Mouse (Mus musculus): ENCODE measurements around the gene Thbs2. TPM values are rescaled to one million over a fixed set of nuclear protein-coding genes. Genes with fewer than 3 reads are reported as not detected.

Thbs2 gene
- 3.1 and 3.8 TPM in 2 replicates for polyA plus RNA-seq (2014; fragmentation: Nextera tagmentation; extraction: Ambion mirVana)

- peak; percentile 75 for ATAC-seq (ENCODE audit: insufficient read depth, low FRiP score, low TSS enrichment)
- Histone ChIP-seq H3K27me3 (ENCODE audit: control insufficient read depth, insufficient read depth, low read length) (no peaks in the 10 kb centered on the region), H3K4me1 (ENCODE audit: control insufficient read depth, insufficient read depth, low read length) (no peaks in the 10 kb centered on the region; the same call in 1 of the 2 replicates), H3K4me2 (ENCODE audit: low read depth) (peak within 1 kb of the TSS; percentile 42), H3K36me3 (ENCODE audit: control insufficient read depth, insufficient read depth, low read length) (no peaks in the 10 kb centered on the region), H3K9ac (ENCODE audit: low read length) (no peak within 1 kb of the TSS), H3K9me3 (ENCODE audit: control insufficient read depth, low read length) (no peaks in the 10 kb centered on the region), H3K4me3 (ENCODE audit: low read depth, low read length) (0 out of 2 replicates have a peak within 1 kb of the TSS, but pooled peaks have one; percentile 14), H3K27ac (ENCODE audit: low read depth, low read length) (no peak within 1 kb of the TSS)
- 2% methylated on average over 14 of the region's 14 CpGs for WGBS
- DNase-seq (ENCODE audit: low spot score), result peak; percentile 38
Measured at GRCm38 (mm10) chr17:14693994-14694374, at the start of gene Thbs2. Gene Thbs2 (minus strand): TSS chr17:14694235.

GRCm38 (mm10) chr17:14735493-14736004 lies 41.5 kb upstream of the Thbs2 start:
- WGBS, result 80% methylated on average over 6 of the region's 6 CpGs
- no peaks in the 10 kb centered on the region for H3K27me3 ChIP-seq (ENCODE audit: control insufficient read depth, insufficient read depth, low read length)
- DNase-seq (ENCODE audit: low spot score) (no peak), ATAC-seq (ENCODE audit: insufficient read depth, low FRiP score, low TSS enrichment) (no peak)
- H3K4me1 ChIP-seq (ENCODE audit: control insufficient read depth, insufficient read depth, low read length), result no peaks in the 10 kb centered on the region
- no peak overlapping the region for H3K9ac ChIP-seq (ENCODE audit: low read length)
- no peaks in the 10 kb centered on the region for H3K36me3 ChIP-seq (ENCODE audit: control insufficient read depth, insufficient read depth, low read length)
- no peak overlapping the region for H3K4me3 ChIP-seq (ENCODE audit: low read depth, low read length)
- no peaks in the 10 kb centered on the region for H3K9me3 ChIP-seq (ENCODE audit: control insufficient read depth, low read length)
- H3K4me2 ChIP-seq (ENCODE audit: low read depth), result no peak overlapping the region
- no peak overlapping the region for H3K27ac ChIP-seq (ENCODE audit: low read depth, low read length)

GRCm38 (mm10) chr17:14734380-14734779 lies 40.3 kb upstream of the Thbs2 start:
- H3K27ac ChIP-seq (ENCODE audit: low read depth, low read length), result no peak overlapping the region
- DNase-seq (ENCODE audit: low spot score) (no peak), ATAC-seq (ENCODE audit: insufficient read depth, low FRiP score, low TSS enrichment) (no peak)
- no peaks in the 10 kb centered on the region for H3K4me1 ChIP-seq (ENCODE audit: control insufficient read depth, insufficient read depth, low read length)
- H3K27me3 ChIP-seq (ENCODE audit: control insufficient read depth, insufficient read depth, low read length), result no peaks in the 10 kb centered on the region
- H3K36me3 ChIP-seq (ENCODE audit: control insufficient read depth, insufficient read depth, low read length), result no peaks in the 10 kb centered on the region
- 86% methylated on average over 4 of the region's 4 CpGs for WGBS
- no peak overlapping the region for H3K4me3 ChIP-seq (ENCODE audit: low read depth, low read length)
- H3K9ac ChIP-seq (ENCODE audit: low read length), result no peak overlapping the region
- H3K4me2 ChIP-seq (ENCODE audit: low read depth), result no peak overlapping the region
- no peaks in the 10 kb centered on the region for H3K9me3 ChIP-seq (ENCODE audit: control insufficient read depth, low read length)

- Histone ChIP-seq H3K27me3 (ENCODE audit: control insufficient read depth, insufficient read depth, low read length) (no peaks in the 10 kb centered on the region), H3K4me2 (ENCODE audit: low read depth) (no peak overlapping the region), H3K9me3 (ENCODE audit: control insufficient read depth, low read length) (no peaks in the 10 kb centered on the region), H3K9ac (ENCODE audit: low read length) (no peak overlapping the region), H3K4me3 (ENCODE audit: low read depth, low read length) (no peak overlapping the region), H3K27ac (ENCODE audit: low read depth, low read length) (no peak overlapping the region), H3K36me3 (ENCODE audit: control insufficient read depth, insufficient read depth, low read length) (no peaks in the 10 kb centered on the region), H3K4me1 (ENCODE audit: control insufficient read depth, insufficient read depth, low read length) (no peaks in the 10 kb centered on the region)
- no peak for DNase-seq (ENCODE audit: low spot score)
- 82% methylated on average over 10 of the region's 10 CpGs for WGBS
- no peak for ATAC-seq (ENCODE audit: insufficient read depth, low FRiP score, low TSS enrichment)
Measured at GRCm38 (mm10) chr17:14733941-14734340, 39.9 kb upstream of the Thbs2 start.

- Histone ChIP-seq H3K9ac (ENCODE audit: low read length) (no peak overlapping the region), H3K27me3 (ENCODE audit: control insufficient read depth, insufficient read depth, low read length) (no peaks in the 10 kb centered on the region), H3K4me3 (ENCODE audit: low read depth, low read length) (no peak overlapping the region), H3K9me3 (ENCODE audit: control insufficient read depth, low read length) (no peaks in the 10 kb centered on the region), H3K4me2 (ENCODE audit: low read depth) (no peak overlapping the region), H3K27ac (ENCODE audit: low read depth, low read length) (no peak overlapping the region), H3K4me1 (ENCODE audit: control insufficient read depth, insufficient read depth, low read length) (no peaks in the 10 kb centered on the region), H3K36me3 (ENCODE audit: control insufficient read depth, insufficient read depth, low read length) (no peaks in the 10 kb centered on the region)
- no peak for DNase-seq (ENCODE audit: low spot score)
- no peak for ATAC-seq (ENCODE audit: insufficient read depth, low FRiP score, low TSS enrichment)
- WGBS, result 94% methylated on average over 1 of the region's 1 CpGs
Measured at GRCm38 (mm10) chr17:14733027-14733426, 39.0 kb upstream of the Thbs2 start.

- ATAC-seq (ENCODE audit: insufficient read depth, low FRiP score, low TSS enrichment) (no peak), DNase-seq (ENCODE audit: low spot score) (no peak)
- Histone ChIP-seq H3K4me3 (ENCODE audit: low read depth, low read length) (no peak overlapping the region), H3K4me2 (ENCODE audit: low read depth) (no peak overlapping the region), H3K27ac (ENCODE audit: low read depth, low read length) (no peak overlapping the region), H3K4me1 (ENCODE audit: control insufficient read depth, insufficient read depth, low read length) (peaks cover 3% of the 10 kb centered on the region; the same call in 1 of the 2 replicates), H3K9ac (ENCODE audit: low read length) (no peak overlapping the region), H3K9me3 (ENCODE audit: control insufficient read depth, low read length) (no peaks in the 10 kb centered on the region), H3K36me3 (ENCODE audit: control insufficient read depth, insufficient read depth, low read length) (no peaks in the 10 kb centered on the region), H3K27me3 (ENCODE audit: control insufficient read depth, insufficient read depth, low read length) (no peaks in the 10 kb centered on the region)
- 83% methylated on average over 5 of the region's 5 CpGs for WGBS
Measured at GRCm38 (mm10) chr17:14730629-14731028, 36.6 kb upstream of the Thbs2 start.

- peaks cover 3% of the 10 kb centered on the region; the same call in 1 of the 2 replicates for H3K4me1 ChIP-seq (ENCODE audit: control insufficient read depth, insufficient read depth, low read length)
- DNase-seq (ENCODE audit: low spot score) (peak; percentile 29), ATAC-seq (ENCODE audit: insufficient read depth, low FRiP score, low TSS enrichment) (no peak)
- no peak overlapping the region for H3K4me2 ChIP-seq (ENCODE audit: low read depth)
- no peaks in the 10 kb centered on the region for H3K27me3 ChIP-seq (ENCODE audit: control insufficient read depth, insufficient read depth, low read length)
- no peaks in the 10 kb centered on the region for H3K9me3 ChIP-seq (ENCODE audit: control insufficient read depth, low read length)
- H3K4me3 ChIP-seq (ENCODE audit: low read depth, low read length), result no peak overlapping the region
- H3K27ac ChIP-seq (ENCODE audit: low read depth, low read length), result no peak overlapping the region
- H3K36me3 ChIP-seq (ENCODE audit: control insufficient read depth, insufficient read depth, low read length), result no peaks in the 10 kb centered on the region
- no peak overlapping the region for H3K9ac ChIP-seq (ENCODE audit: low read length)
- WGBS, result 23% methylated on average over 3 of the region's 3 CpGs
Measured at GRCm38 (mm10) chr17:14727481-14727880, 33.4 kb upstream of the Thbs2 start.

GRCm38 (mm10) chr17:14724786-14725185 lies 30.8 kb upstream of the Thbs2 start:
- peaks cover 3% of the 10 kb centered on the region; the same call in 1 of the 2 replicates for H3K4me1 ChIP-seq (ENCODE audit: control insufficient read depth, insufficient read depth, low read length)
- no peak overlapping the region for H3K27ac ChIP-seq (ENCODE audit: low read depth, low read length)
- H3K36me3 ChIP-seq (ENCODE audit: control insufficient read depth, insufficient read depth, low read length), result no peaks in the 10 kb centered on the region
- H3K27me3 ChIP-seq (ENCODE audit: control insufficient read depth, insufficient read depth, low read length), result no peaks in the 10 kb centered on the region
- H3K9me3 ChIP-seq (ENCODE audit: control insufficient read depth, low read length), result no peaks in the 10 kb centered on the region
- no peak for ATAC-seq (ENCODE audit: insufficient read depth, low FRiP score, low TSS enrichment)
- no peak overlapping the region for H3K9ac ChIP-seq (ENCODE audit: low read length)
- DNase-seq (ENCODE audit: low spot score), result no peak
- H3K4me2 ChIP-seq (ENCODE audit: low read depth), result no peak overlapping the region
- H3K4me3 ChIP-seq (ENCODE audit: low read depth, low read length), result no peak overlapping the region
- WGBS, result 69% methylated on average over 2 of the region's 2 CpGs

- no peak overlapping the region for H3K9ac ChIP-seq (ENCODE audit: low read length)
- no peak overlapping the region for H3K4me3 ChIP-seq (ENCODE audit: low read depth, low read length)
- ATAC-seq (ENCODE audit: insufficient read depth, low FRiP score, low TSS enrichment), result no peak
- 92% methylated on average over 4 of the region's 4 CpGs for WGBS
- H3K9me3 ChIP-seq (ENCODE audit: control insufficient read depth, low read length), result no peaks in the 10 kb centered on the region
- H3K4me1 ChIP-seq (ENCODE audit: control insufficient read depth, insufficient read depth, low read length), result no peaks in the 10 kb centered on the region
- no peak overlapping the region for H3K4me2 ChIP-seq (ENCODE audit: low read depth)
- H3K27me3 ChIP-seq (ENCODE audit: control insufficient read depth, insufficient read depth, low read length), result no peaks in the 10 kb centered on the region
- no peak for DNase-seq (ENCODE audit: low spot score)
- no peaks in the 10 kb centered on the region for H3K36me3 ChIP-seq (ENCODE audit: control insufficient read depth, insufficient read depth, low read length)
- no peak overlapping the region for H3K27ac ChIP-seq (ENCODE audit: low read depth, low read length)
Measured at GRCm38 (mm10) chr17:14721325-14721724, 27.3 kb upstream of the Thbs2 start.

Data from neural tube, embryonic 11.5 days (tissue).